Mouse (Mus musculus) forebrain, embryonic 15.5 days (tissue): ENCODE data around the gene Sephs1. TPM values are rescaled to one million over a fixed set of nuclear protein-coding genes. Genes with fewer than 3 reads are reported as not detected.
A peak's percentile ranks its signal among the peaks of the same experiment; 100 is the strongest.

Experiments
- ATAC-seq: fragments of 200-750 bp; cut with Nextera tagmentation; replicated peaks from 2 replicates; pipeline ENCODE4 v1.8.0; 2017; ENCODE audit warnings: mild to moderate bottlenecking, moderate TSS enrichment, moderate library complexity
- H3K27ac ChIP-seq: fragments of 300-500 bp; sonication (generic); replicated peaks from 2 replicates; pipeline ENCODE4 v1.5.1; 2015; ENCODE audit warnings: mild to moderate bottlenecking, inconsistent platforms
- H3K27me3 ChIP-seq: fragments of 300-500 bp; sonication (generic); 2 replicates; pipeline ENCODE4 v1.6.1; 2015; ENCODE audit warnings: inconsistent platforms
- H3K36me3 ChIP-seq: fragments of 300-500 bp; sonication (generic); 2 replicates; pipeline ENCODE4 v1.6.1; 2015; ENCODE audit warnings: mild to moderate bottlenecking, inconsistent platforms
- H3K4me1 ChIP-seq: fragments of 300-500 bp; sonication (generic); 2 replicates; pipeline ENCODE4 v1.6.1; 2015; ENCODE audit warnings: inconsistent platforms
- H3K4me2 ChIP-seq: fragments of 300-500 bp; sonication (generic); replicated peaks from 2 replicates; pipeline ENCODE4 v1.6.1; 2015; ENCODE audit warnings: mild to moderate bottlenecking, inconsistent platforms
- H3K4me3 ChIP-seq: fragments of 300-500 bp; sonication (generic); 2 replicates; pipeline ENCODE4 v1.5.1; 2015; ENCODE audit warnings: mild to moderate bottlenecking, inconsistent platforms
- H3K9ac ChIP-seq: fragments of 300-500 bp; sonication (generic); replicated peaks from 2 replicates; pipeline ENCODE4 v1.6.1; 2015; ENCODE audit warnings: mild to moderate bottlenecking, inconsistent platforms
- H3K9me3 ChIP-seq: fragments of 300-500 bp; sonication (generic); 2 replicates; pipeline ENCODE4 v1.6.1; 2016; ENCODE audit warnings: inconsistent platforms
- WGBS: fragments of 180-500 bp; shearing (Covaris S2); methylation state at CpG from one replicate; pipeline ENCODE4 v1.1.7; 2015; ENCODE audit warnings: mixed read lengths; 5-methylcytosine and 5-hydroxymethylcytosine counted together
- polyA plus RNA-seq: library from polyadenylated mRNA; unstranded; fragments of >200 nt; fragmentation: Nextera tagmentation; extraction: Ambion mirVana; gene quantifications from 2 replicates; pipeline ENCODE4 v1.2.1, GENCODE M21; 2015

The Sephs1 gene
- 80.5 and 81.5 TPM in 2 replicates for polyA plus RNA-seq

- H3K4me3 ChIP-seq, result peak within 1 kb of the TSS; percentile 76
- peak within 1 kb of the TSS; percentile 100 for H3K27ac ChIP-seq
- H3K4me2 ChIP-seq, result peak within 1 kb of the TSS; percentile 77
- peak; percentile 87 for ATAC-seq
- peak within 1 kb of the TSS; percentile 99 for H3K9ac ChIP-seq
- no peaks in the 10 kb centered on the region for H3K27me3 ChIP-seq
- peaks cover 9% of the 10 kb centered on the region for H3K36me3 ChIP-seq
- H3K4me1 ChIP-seq, result peaks cover 29% of the 10 kb centered on the region
- H3K9me3 ChIP-seq, result no peaks in the 10 kb centered on the region
- WGBS, result under 1% methylated on average over 67 of the region's 115 CpGs
These were observed at the start of gene Sephs1 for GRCm38 (mm10) chr2:4881350-4882248. Gene Sephs1 (plus strand): TSS chr2:4881564.

GRCm38 (mm10) chr2:4832166-4832565 lies 49.2 kb upstream of the Sephs1 start:
- no peaks in the 10 kb centered on the region for H3K27me3 ChIP-seq
- H3K4me3 ChIP-seq, result no peak overlapping the region
- no peak overlapping the region for H3K4me2 ChIP-seq
- no peaks in the 10 kb centered on the region for H3K4me1 ChIP-seq
- WGBS, result 65% methylated on average over 4 of the region's 4 CpGs
- ATAC-seq, result no peak
- no peak overlapping the region for H3K9ac ChIP-seq
- no peaks in the 10 kb centered on the region for H3K36me3 ChIP-seq
- H3K27ac ChIP-seq, result no peak overlapping the region
- H3K9me3 ChIP-seq, result no peaks in the 10 kb centered on the region

GRCm38 (mm10) chr2:4849449-4849848 lies 31.9 kb upstream of the Sephs1 start:
- Histone ChIP-seq H3K9me3 (no peaks in the 10 kb centered on the region), H3K36me3 (no peaks in the 10 kb centered on the region), H3K27ac (no peak overlapping the region), H3K4me3 (no peak overlapping the region), H3K4me1 (no peaks in the 10 kb centered on the region), H3K9ac (no peak overlapping the region), H3K4me2 (no peak overlapping the region), H3K27me3 (no peaks in the 10 kb centered on the region)
- no peak for ATAC-seq
- WGBS, result 70% methylated on average over 2 of the region's 2 CpGs

GRCm38 (mm10) chr2:4857186-4857585 lies 24.2 kb upstream of the Sephs1 start:
- ATAC-seq, result no peak
- Histone ChIP-seq H3K4me1 (no peaks in the 10 kb centered on the region), H3K36me3 (no peaks in the 10 kb centered on the region), H3K27me3 (no peaks in the 10 kb centered on the region), H3K4me2 (no peak overlapping the region), H3K27ac (no peak overlapping the region), H3K9ac (no peak overlapping the region), H3K4me3 (no peak overlapping the region), H3K9me3 (no peaks in the 10 kb centered on the region)
- whole genome bisulfite sequencing, result 79% methylated on average over 5 of the region's 5 CpGs

GRCm38 (mm10) chr2:4858161-4858560 lies 23.2 kb upstream of the Sephs1 start:
- no peak overlapping the region for H3K27ac ChIP-seq
- H3K4me2 ChIP-seq, result no peak overlapping the region
- 80% methylated on average over 10 of the region's 10 CpGs for WGBS
- no peaks in the 10 kb centered on the region for H3K9me3 ChIP-seq
- H3K9ac ChIP-seq, result no peak overlapping the region
- no peaks in the 10 kb centered on the region for H3K27me3 ChIP-seq
- no peaks in the 10 kb centered on the region for H3K36me3 ChIP-seq
- H3K4me1 ChIP-seq, result no peaks in the 10 kb centered on the region
- no peak overlapping the region for H3K4me3 ChIP-seq
- no peak for ATAC-seq

GRCm38 (mm10) chr2:4864008-4864816 lies 17.2 kb upstream of the Sephs1 start:
- Histone ChIP-seq H3K4me3 (no peak overlapping the region), H3K27me3 (no peaks in the 10 kb centered on the region), H3K9me3 (no peaks in the 10 kb centered on the region), H3K9ac (no peak overlapping the region), H3K4me2 (no peak overlapping the region), H3K36me3 (no peaks in the 10 kb centered on the region), H3K27ac (no peak overlapping the region), H3K4me1 (no peaks in the 10 kb centered on the region)
- ATAC-seq, result peak; percentile 86
- 49% methylated on average over 7 of the region's 7 CpGs for WGBS

- Histone ChIP-seq H3K9ac (no peak overlapping the region), H3K4me1 (no peaks in the 10 kb centered on the region), H3K27me3 (no peaks in the 10 kb centered on the region), H3K4me2 (no peak overlapping the region), H3K4me3 (no peak overlapping the region), H3K27ac (no peak overlapping the region), H3K36me3 (no peaks in the 10 kb centered on the region), H3K9me3 (no peaks in the 10 kb centered on the region)
- ATAC-seq, result peak; percentile 61
- WGBS, result 52% methylated on average over 9 of the region's 9 CpGs
These were observed 16.5 kb upstream of the Sephs1 start for GRCm38 (mm10) chr2:4864817-4865296.

- Histone ChIP-seq H3K27ac (no peak overlapping the region), H3K36me3 (no peaks in the 10 kb centered on the region), H3K9ac (no peak overlapping the region), H3K4me2 (no peak overlapping the region), H3K27me3 (no peaks in the 10 kb centered on the region), H3K4me3 (no peak overlapping the region), H3K9me3 (no peaks in the 10 kb centered on the region), H3K4me1 (no peaks in the 10 kb centered on the region)
- no peak for ATAC-seq
- 84% methylated on average over 12 of the region's 12 CpGs for WGBS
These were observed 13.2 kb upstream of the Sephs1 start for GRCm38 (mm10) chr2:4868028-4868725.

GRCm38 (mm10) chr2:4872740-4873139 lies 8.6 kb upstream of the Sephs1 start:
- H3K27ac ChIP-seq, result no peak overlapping the region
- no peaks in the 10 kb centered on the region for H3K27me3 ChIP-seq
- ATAC-seq, result no peak
- no peaks in the 10 kb centered on the region for H3K9me3 ChIP-seq
- H3K4me3 ChIP-seq, result no peak overlapping the region
- H3K9ac ChIP-seq, result no peak overlapping the region
- no peaks in the 10 kb centered on the region for H3K36me3 ChIP-seq
- H3K4me2 ChIP-seq, result no peak overlapping the region
- 79% methylated on average over 9 of the region's 9 CpGs for WGBS
- H3K4me1 ChIP-seq, result no peaks in the 10 kb centered on the region

- Histone ChIP-seq H3K27ac (no peak overlapping the region), H3K36me3 (no peaks in the 10 kb centered on the region), H3K4me2 (no peak overlapping the region), H3K27me3 (no peaks in the 10 kb centered on the region), H3K4me1 (no peaks in the 10 kb centered on the region), H3K9ac (no peak overlapping the region), H3K9me3 (no peaks in the 10 kb centered on the region), H3K4me3 (no peak overlapping the region)
- 82% methylated on average over 6 of the region's 6 CpGs for WGBS
- no peak for ATAC-seq
These were observed 8.0 kb upstream of the Sephs1 start for GRCm38 (mm10) chr2:4873331-4873730.

GRCm38 (mm10) chr2:4875090-4875489 lies 6.3 kb upstream of the Sephs1 start:
- H3K9ac ChIP-seq, result no peak overlapping the region
- H3K4me3 ChIP-seq, result no peak overlapping the region
- ATAC-seq, result no peak
- H3K27ac ChIP-seq, result no peak overlapping the region
- no peaks in the 10 kb centered on the region for H3K9me3 ChIP-seq
- H3K36me3 ChIP-seq, result no peaks in the 10 kb centered on the region
- 60% methylated on average over 1 of the region's 1 CpGs for WGBS
- peaks cover 5% of the 10 kb centered on the region for H3K4me1 ChIP-seq
- no peak overlapping the region for H3K4me2 ChIP-seq
- no peaks in the 10 kb centered on the region for H3K27me3 ChIP-seq

GRCm38 (mm10) chr2:4876131-4876530 lies 5.2 kb upstream of the Sephs1 start:
- no peaks in the 10 kb centered on the region for H3K36me3 ChIP-seq
- H3K4me1 ChIP-seq, result peaks cover 12% of the 10 kb centered on the region
- no peak overlapping the region for H3K27ac ChIP-seq
- ATAC-seq, result no peak
- no peaks in the 10 kb centered on the region for H3K9me3 ChIP-seq
- no peak overlapping the region for H3K4me2 ChIP-seq
- H3K9ac ChIP-seq, result no peak overlapping the region
- H3K27me3 ChIP-seq, result no peaks in the 10 kb centered on the region
- 70% methylated on average over 3 of the region's 3 CpGs for WGBS
- H3K4me3 ChIP-seq, result no peak overlapping the region
